Mouse (Mus musculus) B cell, adult 62 days (primary cell): ENCODE measurements around the gene Gm17364. TPM values are rescaled to one million over a fixed set of nuclear protein-coding genes. Genes with fewer than 3 reads are reported as not detected.

Source experiments
- total RNA-seq: library from RNA; stranded (reverse); gene quantifications from 4 replicates; pipeline ENCODE4 v1.2.4, GENCODE M21; 2023

Gene Gm17364
- total RNA-seq, result not detected in 4 replicates

GRCm38 (mm10) chr13:41273927-41274650, at the start of gene Gm17364:
Gene Gm17364, minus strand, starts transcription at chr13:41273977.

GRCm38 (mm10) chr13:41249538-41250317, 24.0 kb downstream of the Gm17364 start, which contains the start of gene Smim13:
Gene Smim13, plus strand, starts transcription at chr13:41249844.

Other genes with a start within 250 kb of the Gm17364 start
- not detected in 4 replicates for gene Mak, start 194.3 kb downstream of the Gm17364 start, total RNA-seq
- 0.27 TPM in 1 of 4 replicates, not detected in the others for gene Gcm2, start 162.9 kb downstream of the Gm17364 start, total RNA-seq
- not detected in 4 replicates for gene Sycp2l, start 159.7 kb downstream of the Gm17364 start, total RNA-seq
- gene Elovl2, start 53.6 kb downstream of the Gm17364 start, total RNA-seq, result not detected in 4 replicates
- 3.6 to 5.4 TPM (median 4.3 TPM) in 4 replicates for gene Smim13, start 24.1 kb downstream of the Gm17364 start, total RNA-seq
- gene Nedd9, start 213.4 kb upstream of the Gm17364 start, total RNA-seq, result 331 to 369 TPM (median 356 TPM) in 4 replicates